Mouse (Mus musculus): ENCODE measurements around the gene Shbg. TPM values are rescaled to one million over a fixed set of nuclear protein-coding genes. Genes with fewer than 3 reads are reported as not detected.
A peak's percentile ranks its signal among the peaks of the same experiment; 100 is the strongest.
"Not testable (repeated sequence)": the region's sequence is repeated elsewhere in the genome, so short reads cannot be mapped to it uniquely, and the experiment has no call there.

Shbg gene
- polyA plus RNA-seq, 1 experiment from 2014 or later: not detected

- WGBS: 68% methylated on average over 5 of the region's 5 CpGs
- Histone ChIP-seq H3K4me3 (0 out of 2 replicates have a peak overlapping the region, but pooled peaks have one; percentile 32), H3K27me3 (replicated peaks; ENCODE audit: low read depth, poor library complexity, severe bottlenecking) (no peaks in the 10 kb centered on the region), H3K9me3 (no peaks in the 10 kb centered on the region), H3K4me1 (peaks cover 42% of the 10 kb centered on the region), H3K36me3 (replicated peaks) (peaks cover 88% of the 10 kb centered on the region), H3K27ac (replicated peaks) (0 out of 2 replicates have a peak overlapping the region, but pooled peaks have one; percentile 7)
- no peak for DNase-seq (ENCODE audit: low spot score)
Measured at GRCm38 (mm10) chr11:69656065-69656455, 38.4 kb upstream of the Shbg start.

DNA sequence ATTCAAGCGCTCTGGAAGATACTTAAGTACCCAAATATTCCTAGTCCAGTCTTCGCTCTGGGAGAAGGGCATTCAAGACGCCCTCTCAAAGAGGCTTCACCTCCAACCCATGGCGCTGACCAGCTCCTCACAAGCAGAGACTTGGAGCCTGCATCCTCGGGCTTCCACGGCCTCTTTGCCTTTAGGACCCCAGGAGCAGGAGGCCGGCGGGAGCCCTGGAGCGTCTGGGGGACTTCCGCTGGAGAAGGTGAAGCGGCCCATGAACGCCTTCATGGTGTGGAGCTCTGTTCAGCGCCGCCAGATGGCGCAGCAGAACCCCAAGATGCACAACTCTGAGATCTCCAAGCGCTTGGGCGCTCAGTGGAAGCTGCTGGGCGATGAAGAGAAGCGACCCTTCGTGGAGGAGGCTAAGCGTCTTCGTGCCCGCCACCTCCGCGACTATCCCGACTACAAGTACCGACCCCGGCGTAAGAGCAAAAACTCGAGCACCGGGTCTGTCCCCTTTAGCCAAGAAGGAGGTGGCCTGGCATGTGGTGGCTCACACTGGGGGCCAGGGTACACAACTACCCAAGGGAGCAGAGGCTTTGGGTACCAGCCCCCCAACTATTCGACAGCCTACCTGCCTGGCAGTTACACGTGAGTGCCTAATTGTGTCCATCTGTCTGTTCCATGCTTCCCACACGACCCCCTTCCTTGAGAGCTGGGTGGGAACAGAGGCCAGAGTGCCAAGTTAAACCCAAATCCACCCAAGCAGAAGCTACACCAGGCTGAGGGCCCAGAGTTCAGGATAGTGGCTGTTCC lies 37.8 kb upstream of the Shbg start, which contains the start of gene Sox15:
TSS of gene Sox15 (plus strand) at position 51 of the 801 bp plus-strand sequence.
- Histone ChIP-seq H3K36me3 (replicated peaks) (peaks cover 94% of the 10 kb centered on the region), H3K4me3 (peak within 1 kb of the TSS; percentile 32), H3K9me3 (no peaks in the 10 kb centered on the region), H3K27ac (replicated peaks) (peak within 1 kb of the TSS; percentile 71), H3K27me3 (replicated peaks; ENCODE audit: low read depth, poor library complexity, severe bottlenecking) (no peaks in the 10 kb centered on the region), H3K4me1 (peaks cover 39% of the 10 kb centered on the region)
- 22% methylated on average over 34 of the region's 34 CpGs for WGBS
- DNase-seq (ENCODE audit: low spot score): peak; percentile 83

GRCm38 (mm10) chr11:69654760-69655159 lies 37.1 kb upstream of the Shbg start:
- 39% methylated on average over 9 of the region's 9 CpGs for WGBS
- Histone ChIP-seq H3K4me1 (peaks cover 39% of the 10 kb centered on the region), H3K27ac (replicated peaks) (peak overlapping the region; percentile 71; the same call in 1 of the 2 replicates), H3K9me3 (no peaks in the 10 kb centered on the region), H3K36me3 (replicated peaks) (peaks cover 94% of the 10 kb centered on the region), H3K27me3 (replicated peaks; ENCODE audit: low read depth, poor library complexity, severe bottlenecking) (no peaks in the 10 kb centered on the region), H3K4me3 (peak overlapping the region; percentile 19)
- peak; percentile 29 for DNase-seq (ENCODE audit: low spot score)

DNA sequence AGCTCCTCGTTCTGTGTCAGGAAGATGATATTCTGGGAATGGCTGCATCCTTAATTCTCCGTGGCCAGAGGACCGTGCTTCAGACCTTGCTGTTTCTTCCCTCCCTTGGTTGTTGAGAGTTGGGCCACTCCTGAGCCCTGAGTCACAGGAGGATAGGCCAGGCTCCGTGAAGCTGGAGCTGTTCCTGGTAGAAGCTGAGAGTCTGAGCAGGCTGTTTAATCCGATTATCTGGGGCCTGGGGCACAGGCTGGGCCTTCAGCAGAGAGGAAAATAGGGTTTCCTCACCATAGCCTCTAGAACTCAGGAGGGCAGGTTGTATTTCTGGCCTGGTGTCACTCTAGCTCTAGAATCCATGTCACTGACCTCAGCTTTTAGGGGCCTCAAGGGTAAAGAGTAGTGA lies 35.7 kb upstream of the Shbg start:
- H3K27ac ChIP-seq (replicated peaks): no peak overlapping the region
- WGBS: 73% methylated on average over 5 of the region's 5 CpGs
- no peak overlapping the region for H3K4me3 ChIP-seq
- no peaks in the 10 kb centered on the region for H3K27me3 ChIP-seq (replicated peaks; ENCODE audit: low read depth, poor library complexity, severe bottlenecking)
- H3K9me3 ChIP-seq: no peaks in the 10 kb centered on the region
- peaks cover 94% of the 10 kb centered on the region for H3K36me3 ChIP-seq (replicated peaks)
- peaks cover 39% of the 10 kb centered on the region for H3K4me1 ChIP-seq
- DNase-seq (ENCODE audit: low spot score): no peak

DNA sequence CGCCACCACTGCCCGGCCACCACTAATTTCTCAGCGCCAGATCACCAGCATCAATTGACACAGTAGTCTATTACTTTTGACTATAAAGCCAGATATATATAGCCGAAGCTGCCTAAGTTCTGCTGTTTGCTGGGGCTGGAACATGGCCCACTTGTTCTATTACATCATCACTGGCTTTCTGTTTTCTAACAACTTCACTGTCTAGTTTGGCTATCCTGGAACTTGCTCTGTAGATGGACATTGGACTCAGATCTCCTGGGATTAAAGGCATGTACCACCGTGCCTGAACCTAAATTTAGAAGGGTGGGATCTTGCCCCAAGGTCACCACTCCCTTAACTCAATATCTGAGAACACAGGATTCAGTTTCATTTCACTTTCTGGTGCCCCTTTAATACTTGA lies 28.2 kb upstream of the Shbg start:
- Histone ChIP-seq H3K27ac (replicated peaks) (no peak overlapping the region), H3K9me3 (no peaks in the 10 kb centered on the region), H3K4me1 (no peaks in the 10 kb centered on the region), H3K36me3 (replicated peaks) (peaks cover 99% of the 10 kb centered on the region), H3K4me3 (no peak overlapping the region), H3K27me3 (replicated peaks; ENCODE audit: low read depth, poor library complexity, severe bottlenecking) (no peaks in the 10 kb centered on the region)
- WGBS: 97% methylated on average over 5 of the region's 5 CpGs
- no peak for DNase-seq (ENCODE audit: low spot score)

- Histone ChIP-seq H3K27ac (replicated peaks) (no peak overlapping the region), H3K4me1 (peaks cover 28% of the 10 kb centered on the region), H3K36me3 (replicated peaks) (peaks cover 62% of the 10 kb centered on the region), H3K27me3 (replicated peaks; ENCODE audit: low read depth, poor library complexity, severe bottlenecking) (no peaks in the 10 kb centered on the region), H3K4me3 (peak overlapping the region; percentile 21; the same call in 1 of the 2 replicates), H3K9me3 (no peaks in the 10 kb centered on the region)
- WGBS: 94% methylated on average over 3 of the region's 3 CpGs
- DNase-seq (ENCODE audit: low spot score): no peak
Measured at GRCm38 (mm10) chr11:69635471-69635870, 17.8 kb upstream of the Shbg start.

DNA sequence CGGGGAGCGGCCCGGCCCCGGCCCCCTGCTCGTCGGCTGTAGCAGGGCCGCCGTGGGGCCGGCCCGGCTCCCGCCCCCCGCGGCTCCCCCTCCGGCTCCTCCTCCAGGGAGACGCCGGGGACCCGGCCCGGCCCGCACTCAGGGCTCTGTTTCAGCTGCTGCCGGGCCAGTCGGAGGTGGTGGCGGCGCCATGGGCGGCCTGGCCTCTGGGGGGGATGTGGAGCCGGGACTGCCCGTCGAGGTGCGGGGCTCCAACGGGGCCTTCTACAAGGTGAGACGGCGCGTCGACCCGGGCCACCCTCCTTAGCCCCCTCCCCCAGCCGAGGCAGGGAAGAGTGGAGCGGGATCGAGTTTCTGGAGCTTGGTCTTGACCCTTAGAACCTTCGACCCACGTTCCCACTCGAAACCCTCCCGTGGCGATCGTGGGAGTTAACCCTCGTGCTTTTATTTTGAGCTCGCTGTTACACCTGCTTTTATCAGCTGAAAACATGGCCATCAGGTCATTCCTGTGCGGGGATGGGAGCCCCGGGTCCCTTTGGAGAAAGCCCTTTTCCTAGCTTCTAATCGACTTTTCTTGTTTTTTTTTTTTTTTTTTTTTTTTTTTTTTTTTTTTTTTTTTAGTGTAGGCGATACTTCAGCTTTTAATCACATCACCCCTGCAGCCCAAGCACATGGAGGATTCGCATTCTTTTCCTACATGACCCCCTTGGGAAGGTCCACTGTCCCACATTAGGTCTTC lies 15.6 kb upstream of the Shbg start:
- Histone ChIP-seq H3K36me3 (replicated peaks) (peaks cover 40% of the 10 kb centered on the region), H3K4me1 (peaks cover 28% of the 10 kb centered on the region), H3K4me3 (peak overlapping the region; percentile 99), H3K9me3 (no peaks in the 10 kb centered on the region), H3K27ac (replicated peaks) (peak overlapping the region; percentile 98), H3K27me3 (replicated peaks; ENCODE audit: low read depth, poor library complexity, severe bottlenecking) (no peaks in the 10 kb centered on the region)
- DNase-seq (ENCODE audit: low spot score): no peak
- WGBS: under 1% methylated on average over 50 of the region's 50 CpGs

DNA sequence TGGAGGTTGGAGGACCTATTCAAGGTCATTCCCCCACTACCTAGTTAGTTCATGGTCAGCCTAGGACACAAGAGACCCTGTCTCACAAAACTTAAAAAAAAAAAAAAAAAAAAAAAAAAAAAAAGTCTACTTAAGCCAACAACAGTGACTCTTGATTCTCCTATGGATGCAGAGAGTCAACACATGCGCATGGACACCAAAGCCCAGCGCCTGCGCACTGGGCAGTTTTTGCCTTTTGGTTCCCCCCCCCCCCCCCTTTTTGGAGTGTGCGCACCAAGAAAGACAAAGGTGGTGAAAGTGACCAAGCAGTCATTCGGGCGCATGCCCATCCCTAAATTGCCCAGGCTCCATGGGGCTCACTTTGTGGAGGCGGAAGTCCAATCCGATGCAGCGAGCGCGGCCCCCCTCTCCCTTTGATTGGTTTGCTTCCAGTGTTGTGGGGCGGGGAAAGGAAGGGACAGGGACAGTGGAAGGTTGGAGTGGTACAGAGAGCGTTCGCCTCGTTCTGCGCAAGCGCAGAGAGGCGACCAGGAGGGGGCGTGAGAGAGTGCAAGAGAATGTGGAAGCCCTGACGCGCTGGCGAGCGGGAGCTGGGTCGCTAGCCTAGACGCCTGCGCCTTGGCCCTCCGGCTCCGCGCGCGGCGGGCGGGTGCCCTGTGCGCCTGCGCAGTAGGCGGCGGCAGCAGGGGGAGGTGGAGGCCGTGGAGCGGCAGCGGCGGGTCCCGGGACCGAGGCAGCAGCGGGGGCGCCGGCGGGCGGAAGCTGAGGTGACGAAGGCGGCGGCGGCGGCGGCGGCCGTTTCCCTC lies 14.8 kb upstream of the Shbg start, which contains the start of gene Fxr2:
TSS of gene Fxr2 (plus strand) at position 707 of the 806 bp plus-strand sequence.
- peak within 1 kb of the TSS; percentile 99 for H3K4me3 ChIP-seq
- H3K9me3 ChIP-seq: no peaks in the 10 kb centered on the region
- H3K27me3 ChIP-seq (replicated peaks; ENCODE audit: low read depth, poor library complexity, severe bottlenecking): no peaks in the 10 kb centered on the region
- peak within 1 kb of the TSS; percentile 98 for H3K27ac ChIP-seq (replicated peaks)
- peak; percentile 100 for DNase-seq (ENCODE audit: low spot score)
- H3K4me1 ChIP-seq: peaks cover 28% of the 10 kb centered on the region
- WGBS: under 1% methylated on average over 55 of the region's 56 CpGs
- peaks cover 32% of the 10 kb centered on the region for H3K36me3 ChIP-seq (replicated peaks)

DNA sequence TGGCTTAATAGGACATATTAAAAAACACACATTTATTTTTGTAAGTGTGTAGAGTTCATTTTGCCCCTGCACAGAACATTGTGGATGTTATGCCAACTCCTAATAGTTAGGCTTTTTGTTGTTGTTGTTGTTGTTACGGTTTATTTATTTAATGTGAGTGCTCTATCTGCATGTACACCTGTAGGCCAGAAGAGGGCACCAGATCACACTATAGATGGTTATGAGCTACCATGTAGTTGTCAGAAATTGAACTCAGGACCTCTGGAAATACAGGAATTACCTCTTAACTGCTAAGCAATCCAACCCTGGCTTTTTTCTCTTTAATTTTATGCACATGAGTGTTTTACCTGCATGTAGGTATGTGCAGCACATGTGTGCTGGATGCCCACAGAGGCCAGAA lies 12.1 kb upstream of the Shbg start:
- WGBS: 68% methylated on average over 1 of the region's 1 CpGs
- H3K27me3 ChIP-seq (replicated peaks; ENCODE audit: low read depth, poor library complexity, severe bottlenecking): no peaks in the 10 kb centered on the region
- no peaks in the 10 kb centered on the region for H3K9me3 ChIP-seq
- peaks cover 7% of the 10 kb centered on the region for H3K36me3 ChIP-seq (replicated peaks)
- no peak overlapping the region for H3K27ac ChIP-seq (replicated peaks)
- no peak overlapping the region for H3K4me3 ChIP-seq
- DNase-seq (ENCODE audit: low spot score): no peak
- H3K4me1 ChIP-seq: peaks cover 19% of the 10 kb centered on the region

GRCm38 (mm10) chr11:69628286-69628685 lies 10.6 kb upstream of the Shbg start:
- WGBS: 35% methylated on average over 6 of the region's 6 CpGs
- 0 out of 2 replicates have a peak, but pooled peaks cover 4% of the 10 kb centered on the region for H3K36me3 ChIP-seq (replicated peaks)
- no peak overlapping the region for H3K27ac ChIP-seq (replicated peaks)
- H3K4me3 ChIP-seq: no peak overlapping the region
- H3K27me3 ChIP-seq (replicated peaks; ENCODE audit: low read depth, poor library complexity, severe bottlenecking): no peaks in the 10 kb centered on the region
- H3K4me1 ChIP-seq: peaks cover 7% of the 10 kb centered on the region; the same call in 1 of the 2 replicates
- DNase-seq (ENCODE audit: low spot score): peak; percentile 85
- no peaks in the 10 kb centered on the region for H3K9me3 ChIP-seq

- 84% methylated on average over 2 of the region's 2 CpGs for WGBS
- not testable (repeated sequence) for DNase-seq (ENCODE audit: low spot score); H3K27ac ChIP-seq (replicated peaks); H3K9me3 ChIP-seq; H3K27me3 ChIP-seq (replicated peaks; ENCODE audit: low read depth, poor library complexity, severe bottlenecking); H3K36me3 ChIP-seq (replicated peaks); H3K4me3 ChIP-seq
- H3K4me1 ChIP-seq: peaks cover 18% of the 10 kb centered on the region
Measured at GRCm38 (mm10) chr11:69624339-69624738, 6.6 kb upstream of the Shbg start.

DNA sequence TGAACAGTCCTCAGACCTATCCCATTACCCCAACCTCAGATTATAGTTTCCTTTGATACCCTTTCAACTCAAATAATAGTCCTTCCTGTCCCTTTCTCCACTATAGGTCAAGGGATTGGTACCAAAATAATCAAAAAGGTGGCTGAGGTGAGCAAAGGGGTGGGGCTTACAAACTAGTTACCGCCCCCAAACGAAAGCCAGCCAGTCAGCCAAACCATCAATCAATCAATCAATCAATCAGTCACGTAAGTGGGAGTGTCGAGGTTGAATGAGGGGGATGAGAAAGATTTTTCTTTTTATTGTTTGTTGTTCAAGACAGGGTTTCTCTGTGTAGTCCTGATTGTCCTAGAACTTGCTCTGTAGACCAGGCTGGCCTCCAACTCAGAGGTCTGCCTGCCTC lies 5.3 kb upstream of the Shbg start:
- Histone ChIP-seq H3K27me3 (replicated peaks; ENCODE audit: low read depth, poor library complexity, severe bottlenecking) (no peaks in the 10 kb centered on the region), H3K4me3 (peak overlapping the region; percentile 67), H3K4me1 (peaks cover 18% of the 10 kb centered on the region), H3K27ac (replicated peaks) (no peak overlapping the region; the same call in 1 of the 2 replicates), H3K9me3 (no peaks in the 10 kb centered on the region), H3K36me3 (replicated peaks) (no peaks in the 10 kb centered on the region)
- DNase-seq (ENCODE audit: low spot score): no peak
- 66% methylated on average over 4 of the region's 4 CpGs for WGBS
